Mouse (Mus musculus) erythroblast, embryonic 14.5 days (primary cell): ENCODE results near the gene Wdr20.

Experiments used
- GATA1 ChIP-seq: IDR thresholded peaks from 2 replicates; pipeline ENCODE4 v1.6.1; 2012; ENCODE audit warnings: low read length, inconsistent platforms, mixed read lengths
- TAL1 ChIP-seq: IDR thresholded peaks from 3 replicates; pipeline ENCODE4 v1.6.1; 2012; ENCODE audit warnings: low read length, inconsistent platforms, mixed read lengths

GRCm38 (mm10) chr12:110782278-110782677, 44.5 kb downstream of the Wdr20 start:
- TF ChIP-seq GATA1 (no peak), TAL1 (no peak)
